Mouse (Mus musculus) kidney, postnatal 14 days (tissue): ENCODE data around the gene Vegfc.

Source experiments
- DNase-seq: peaks from one replicate; pipeline ENCODE4 v3.0.0; 2022; ENCODE audit warnings: mixed read lengths

The Vegfc gene

DNA sequence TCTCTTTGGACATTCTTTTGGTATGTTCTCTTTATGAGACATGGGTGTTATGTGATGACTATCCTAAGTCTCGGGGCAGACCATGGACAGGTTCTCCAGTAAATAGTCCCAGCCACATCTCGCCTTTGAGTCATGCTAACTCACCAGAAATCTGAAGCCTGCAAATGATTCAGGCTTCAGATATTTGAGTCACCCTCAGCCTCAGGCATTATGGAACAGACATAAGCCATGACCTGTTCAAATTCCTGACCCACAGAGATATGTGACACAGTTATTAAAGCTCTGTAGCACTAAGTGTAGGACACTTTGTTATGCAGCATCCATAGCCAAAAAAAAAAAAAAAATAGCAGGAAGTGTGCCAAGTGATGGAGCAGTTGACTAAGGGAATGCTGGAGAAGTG lies 138.8 kb downstream of the Vegfc start:
- no peak for DNase-seq

DNA sequence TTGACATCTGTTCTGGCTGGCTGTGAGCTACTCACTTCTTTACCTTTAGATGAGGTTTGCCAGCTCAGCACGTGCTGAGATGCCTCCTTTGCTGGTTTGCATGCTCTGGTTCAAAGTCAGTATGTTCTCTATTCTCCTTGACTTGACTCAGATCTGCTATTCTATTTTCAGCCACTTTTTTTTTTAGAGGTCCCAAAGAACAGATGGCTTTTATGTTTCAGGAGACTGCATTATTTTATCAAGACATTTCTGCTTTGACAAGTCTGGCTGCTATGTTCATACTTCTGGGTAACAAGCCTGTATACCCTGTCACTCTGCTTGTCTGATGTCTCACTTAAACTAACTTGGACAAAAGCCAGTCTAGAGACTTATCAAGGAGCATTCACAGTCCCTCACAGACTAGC lies 151.4 kb downstream of the Vegfc start:
- no peak for DNase-seq

DNA sequence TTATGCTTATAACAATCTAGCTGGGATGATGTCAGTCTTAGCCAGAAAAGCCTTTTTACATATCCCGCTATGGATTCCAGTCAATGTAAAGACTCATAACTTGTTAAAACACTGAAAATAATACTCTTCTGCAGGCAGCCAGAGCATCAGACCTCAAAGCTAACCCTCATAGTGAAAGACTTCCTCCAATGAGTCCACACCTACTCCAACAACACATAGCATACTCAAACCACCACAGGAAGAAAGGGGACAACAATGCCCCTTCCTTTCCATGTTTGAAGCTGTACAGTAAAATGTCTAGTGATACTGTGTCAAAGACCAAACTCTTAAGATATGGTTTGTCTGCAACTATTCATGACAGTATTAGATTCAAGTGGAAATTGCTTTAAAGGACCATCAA lies 153.2 kb downstream of the Vegfc start:
- no peak for DNase-seq

DNA sequence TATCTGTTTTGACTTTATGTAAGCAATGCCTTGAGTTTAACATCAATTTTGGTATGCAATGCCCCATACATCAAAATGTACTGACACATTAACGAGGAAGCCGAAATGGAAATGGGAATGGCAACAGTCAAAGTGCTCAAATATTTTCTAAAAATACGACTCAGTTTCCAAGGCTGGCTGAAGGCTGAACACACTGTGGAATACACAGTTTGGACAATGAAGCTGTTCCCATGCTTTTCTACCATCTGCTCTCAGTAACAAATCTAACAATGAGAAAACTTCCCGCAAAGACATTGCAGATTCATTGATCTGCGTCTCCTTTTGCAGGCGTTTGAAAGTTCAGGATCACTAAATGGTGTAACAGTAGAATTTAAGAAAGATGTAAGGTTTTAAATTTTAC lies 155.9 kb downstream of the Vegfc start:
- DNase-seq = no peak
